Mouse (Mus musculus) hindbrain, embryonic 13.5 days (tissue): Measurements from ENCODE around the gene Hist1h1d. TPM values are rescaled to one million over a fixed set of nuclear protein-coding genes. Genes with fewer than 3 reads are reported as not detected.
"Not testable (repeated sequence)": the region's sequence is repeated elsewhere in the genome, so short reads cannot be mapped to it uniquely, and the experiment has no call there.

Experiments used
- ATAC-seq: fragments of 200-750 bp; cut with Nextera tagmentation; 2 replicates; pipeline ENCODE4 v1.8.0; 2017; ENCODE audit warnings: moderate TSS enrichment; ENCODE audit not compliant: low FRiP score
- H3K27ac ChIP-seq: fragments of 300-500 bp; sonication (generic); 2 replicates; pipeline ENCODE4 v1.5.1; 2015; ENCODE audit warnings: inconsistent platforms, mild to moderate bottlenecking, moderate library complexity
- H3K27me3 ChIP-seq: fragments of 300-500 bp; sonication (generic); 2 replicates; pipeline ENCODE4 v1.6.1; 2015; ENCODE audit warnings: mild to moderate bottlenecking, inconsistent platforms
- H3K36me3 ChIP-seq: fragments of 300-500 bp; sonication (generic); 2 replicates; pipeline ENCODE4 v1.6.1; 2015; ENCODE audit warnings: mild to moderate bottlenecking, inconsistent platforms
- H3K4me1 ChIP-seq: fragments of 300-500 bp; sonication (generic); replicated peaks from 2 replicates; pipeline ENCODE4 v1.6.1; 2015; ENCODE audit warnings: inconsistent platforms
- H3K4me2 ChIP-seq: fragments of 300-500 bp; sonication (generic); 2 replicates; pipeline ENCODE4 v1.6.1; 2015; ENCODE audit warnings: inconsistent platforms, mild to moderate bottlenecking, moderate library complexity
- H3K4me3 ChIP-seq: fragments of 300-500 bp; sonication (generic); 2 replicates; pipeline ENCODE4 v1.5.1; 2015; ENCODE audit warnings: mild to moderate bottlenecking, inconsistent platforms
- H3K9ac ChIP-seq: fragments of 300-500 bp; sonication (generic); 2 replicates; pipeline ENCODE4 v1.6.1; 2015; ENCODE audit warnings: mild to moderate bottlenecking, inconsistent platforms
- H3K9me3 ChIP-seq: fragments of 300-500 bp; sonication (generic); 2 replicates; pipeline ENCODE4 v1.6.1; 2016; ENCODE audit warnings: inconsistent platforms
- WGBS: fragments of 180-500 bp; shearing (Covaris S2); methylation state at CpG from one replicate; pipeline ENCODE4 v1.1.7; 2015; 5-methylcytosine and 5-hydroxymethylcytosine counted together
- polyA plus RNA-seq: library from polyadenylated mRNA; unstranded; fragments of >200 nt; fragmentation: Nextera tagmentation; extraction: Ambion mirVana; gene quantifications from 2 replicates; pipeline ENCODE4 v1.2.1, GENCODE M21; 2015

Hist1h1d gene
- polyA plus RNA-seq, 1 experiment from 2014 or later: 0.10 TPM

DNA sequence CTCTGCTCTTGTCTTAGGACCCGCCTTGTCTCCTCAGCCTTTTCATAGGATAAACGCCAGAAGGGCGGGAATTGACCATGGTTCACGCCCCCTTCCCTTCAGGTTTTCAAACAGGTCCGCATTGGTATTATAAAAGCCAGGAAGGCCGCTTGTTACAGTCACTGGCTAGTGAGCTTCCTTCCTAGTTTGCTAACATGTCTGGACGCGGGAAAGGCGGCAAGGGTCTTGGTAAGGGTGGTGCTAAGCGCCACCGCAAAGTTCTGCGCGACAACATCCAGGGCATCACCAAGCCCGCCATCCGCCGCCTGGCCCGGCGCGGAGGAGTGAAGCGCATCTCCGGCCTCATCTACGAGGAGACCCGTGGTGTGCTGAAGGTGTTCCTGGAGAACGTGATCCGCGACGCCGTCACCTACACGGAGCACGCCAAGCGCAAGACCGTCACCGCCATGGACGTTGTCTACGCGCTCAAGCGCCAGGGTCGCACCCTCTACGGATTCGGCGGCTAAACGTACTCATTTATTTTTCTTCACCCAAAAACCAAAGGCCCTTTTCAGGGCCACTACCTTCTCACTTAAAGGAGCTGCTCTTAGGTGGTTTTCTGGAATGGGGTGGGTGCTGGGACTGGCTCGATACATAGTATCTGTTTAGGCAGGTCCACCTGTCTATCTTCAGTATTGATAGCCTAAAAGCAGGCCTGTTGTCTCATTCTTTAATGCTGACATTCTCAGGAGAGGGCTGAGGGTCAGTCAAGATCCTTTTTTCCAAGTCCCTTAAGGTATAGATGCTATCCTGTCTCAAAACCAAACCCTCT, 28.6 kb downstream of the Hist1h1d start, which contains the start of gene Hist1h4d:
Gene Hist1h4d (plus strand): TSS at position 191 of the 811 bp plus-strand sequence.
- peak; percentile 91 for ATAC-seq
- H3K9ac ChIP-seq: peak within 1 kb of the TSS; percentile 79
- H3K9me3 ChIP-seq: no peaks in the 10 kb centered on the region
- H3K27me3 ChIP-seq: no peaks in the 10 kb centered on the region
- peak within 1 kb of the TSS; percentile 50 for H3K4me3 ChIP-seq
- peaks cover 37% of the 10 kb centered on the region for H3K4me1 ChIP-seq
- peak within 1 kb of the TSS; percentile 89 for H3K27ac ChIP-seq
- H3K36me3 ChIP-seq: no peaks in the 10 kb centered on the region
- H3K4me2 ChIP-seq: peak within 1 kb of the TSS; percentile 92
- under 1% methylated on average over 43 of the region's 43 CpGs for WGBS

DNA sequence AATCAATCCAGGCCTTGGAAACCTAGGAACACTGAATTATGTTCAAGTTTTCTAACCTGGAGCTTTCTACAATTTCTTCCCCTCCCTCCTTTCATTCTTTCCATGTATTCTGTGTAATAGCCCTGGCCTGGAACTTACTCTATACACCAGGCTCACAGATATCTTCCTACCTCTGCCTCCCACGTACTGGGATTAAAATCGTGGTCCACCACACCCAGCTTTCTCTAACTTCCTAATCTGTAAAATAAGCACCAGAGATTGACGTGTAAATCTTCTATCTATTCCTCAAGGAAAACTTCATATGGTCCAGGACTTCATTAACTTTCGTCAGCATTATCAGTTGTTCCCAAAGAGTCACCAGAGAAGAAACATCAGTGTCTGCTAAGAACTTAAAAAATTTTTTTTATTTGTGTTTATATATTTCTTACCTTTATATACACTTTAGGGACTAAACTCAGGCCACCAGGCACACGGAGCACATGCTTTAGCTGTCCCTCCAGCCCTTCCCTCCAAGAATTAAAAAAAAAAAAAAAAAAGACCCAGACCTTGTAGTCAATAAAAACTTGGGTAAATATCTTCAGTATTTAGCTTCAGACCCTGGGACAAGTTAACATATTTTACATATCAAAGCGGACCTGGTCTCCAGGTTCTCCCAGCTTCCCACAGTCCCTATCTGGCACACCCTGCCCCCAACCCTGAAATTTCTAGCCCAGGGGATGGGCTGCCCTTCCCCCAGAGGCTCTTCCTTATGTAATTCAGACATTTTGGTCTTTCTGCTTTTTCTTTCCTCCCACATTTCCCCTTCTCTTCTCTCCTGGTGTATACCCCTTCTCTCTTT, 29.4 kb downstream of the Hist1h1d start:
- Histone ChIP-seq H3K36me3 (no peaks in the 10 kb centered on the region), H3K27ac (peak overlapping the region; percentile 89), H3K4me2 (peak overlapping the region; percentile 92), H3K9me3 (no peaks in the 10 kb centered on the region), H3K4me3 (peak overlapping the region; percentile 50), H3K9ac (peak overlapping the region; percentile 79), H3K27me3 (no peaks in the 10 kb centered on the region), H3K4me1 (peaks cover 32% of the 10 kb centered on the region)
- 6% methylated on average over 6 of the region's 6 CpGs for WGBS
- ATAC-seq: no peak

DNA sequence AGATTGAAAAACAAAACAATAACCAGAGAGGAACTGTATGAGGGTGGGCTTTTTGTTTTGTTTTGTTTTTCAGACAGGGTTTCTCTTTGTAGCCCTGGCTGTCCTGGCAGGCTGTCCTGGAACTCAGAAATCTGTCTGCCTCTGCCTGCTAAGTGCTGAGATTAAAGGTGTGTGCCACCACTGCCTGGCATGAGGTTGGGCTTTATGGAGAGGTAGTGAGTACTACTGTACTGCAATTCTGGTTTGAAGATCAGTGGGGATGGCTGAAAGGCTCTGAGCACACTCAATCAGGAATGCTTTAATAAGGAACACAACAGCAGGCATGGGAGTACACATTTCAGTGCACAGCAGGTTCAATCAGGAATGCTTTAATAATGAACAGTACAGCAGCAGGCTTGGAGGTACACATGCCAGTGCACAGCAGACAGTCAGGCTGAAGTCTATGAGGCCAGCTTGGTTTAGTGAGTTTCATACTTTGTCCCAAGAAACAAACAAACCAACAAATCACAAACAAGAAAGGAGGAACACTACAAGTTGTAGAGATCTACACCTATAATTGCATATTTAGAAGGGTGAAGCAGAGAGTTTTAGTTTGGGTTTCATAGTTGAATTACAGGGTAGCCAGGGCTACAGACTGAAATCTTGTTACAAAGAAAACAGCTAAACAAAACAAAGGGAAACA, 30.5 kb downstream of the Hist1h1d start:
- H3K36me3 ChIP-seq: no peaks in the 10 kb centered on the region
- ATAC-seq: no peak
- H3K9me3 ChIP-seq: no peaks in the 10 kb centered on the region
- H3K27ac ChIP-seq: peak overlapping the region; percentile 31; the same call in 1 of the 2 replicates
- peaks cover 32% of the 10 kb centered on the region for H3K4me1 ChIP-seq
- H3K4me2 ChIP-seq: peak overlapping the region; percentile 82; the same call in 1 of the 2 replicates
- H3K27me3 ChIP-seq: no peaks in the 10 kb centered on the region
- H3K4me3 ChIP-seq: no peak overlapping the region
- H3K9ac ChIP-seq: no peak overlapping the region

DNA sequence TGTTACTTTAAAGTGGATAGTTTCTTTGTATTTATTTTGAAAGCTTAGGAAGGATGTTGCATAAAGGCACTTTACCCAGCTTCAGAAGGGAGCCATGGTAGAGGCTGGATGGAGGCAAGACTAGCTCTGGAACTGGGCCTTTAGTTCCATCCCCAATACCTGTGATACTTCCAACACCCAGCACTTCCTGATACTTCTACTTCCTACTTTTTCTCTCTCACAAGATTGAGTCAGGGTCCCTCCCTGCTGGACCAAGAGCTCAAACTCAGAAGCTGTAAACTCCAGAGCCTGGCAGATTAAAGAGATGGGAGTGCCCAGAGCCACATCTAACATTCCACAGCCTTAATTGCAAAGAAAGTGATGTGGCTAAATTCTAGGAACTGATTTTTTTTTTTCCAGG, 31.3 kb downstream of the Hist1h1d start:
- peak overlapping the region; percentile 82 for H3K4me2 ChIP-seq
- H3K9ac ChIP-seq: peak overlapping the region; percentile 80
- no peaks in the 10 kb centered on the region for H3K36me3 ChIP-seq
- peak overlapping the region; percentile 47 for H3K4me3 ChIP-seq
- H3K27ac ChIP-seq: peak overlapping the region; percentile 95
- H3K27me3 ChIP-seq: no peaks in the 10 kb centered on the region
- no peaks in the 10 kb centered on the region for H3K9me3 ChIP-seq
- peaks cover 32% of the 10 kb centered on the region for H3K4me1 ChIP-seq
- no peak for ATAC-seq

DNA sequence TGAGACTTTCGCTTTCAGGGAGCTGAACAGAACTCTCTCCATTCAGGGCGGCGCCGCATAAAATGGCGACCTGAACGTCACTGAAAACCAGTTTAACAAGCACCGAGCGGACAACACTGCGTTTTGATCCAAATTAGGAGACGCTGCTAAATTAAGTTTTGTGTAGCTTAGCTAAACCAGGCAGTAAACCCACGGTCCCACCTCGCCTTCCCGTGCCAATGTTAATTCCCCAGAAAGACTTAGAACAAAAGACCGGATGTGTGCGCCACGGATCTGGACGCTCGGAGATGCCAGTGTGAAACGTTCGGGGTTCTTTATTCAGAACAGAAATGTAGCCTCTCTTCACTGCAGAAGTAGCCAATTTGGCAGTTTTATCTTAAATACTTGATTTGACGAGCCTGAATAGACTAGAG, 32.0 kb downstream of the Hist1h1d start:
- Histone ChIP-seq H3K36me3 (no peaks in the 10 kb centered on the region), H3K4me2 (peak overlapping the region; percentile 82), H3K27me3 (no peaks in the 10 kb centered on the region), H3K4me3 (peak overlapping the region; percentile 47), H3K27ac (peak overlapping the region; percentile 95), H3K9ac (peak overlapping the region; percentile 80), H3K9me3 (no peaks in the 10 kb centered on the region), H3K4me1 (peaks cover 32% of the 10 kb centered on the region)
- ATAC-seq: peak; percentile 2; the same call in 1 of the 2 replicates
- under 1% methylated on average over 21 of the region's 21 CpGs for WGBS

DNA sequence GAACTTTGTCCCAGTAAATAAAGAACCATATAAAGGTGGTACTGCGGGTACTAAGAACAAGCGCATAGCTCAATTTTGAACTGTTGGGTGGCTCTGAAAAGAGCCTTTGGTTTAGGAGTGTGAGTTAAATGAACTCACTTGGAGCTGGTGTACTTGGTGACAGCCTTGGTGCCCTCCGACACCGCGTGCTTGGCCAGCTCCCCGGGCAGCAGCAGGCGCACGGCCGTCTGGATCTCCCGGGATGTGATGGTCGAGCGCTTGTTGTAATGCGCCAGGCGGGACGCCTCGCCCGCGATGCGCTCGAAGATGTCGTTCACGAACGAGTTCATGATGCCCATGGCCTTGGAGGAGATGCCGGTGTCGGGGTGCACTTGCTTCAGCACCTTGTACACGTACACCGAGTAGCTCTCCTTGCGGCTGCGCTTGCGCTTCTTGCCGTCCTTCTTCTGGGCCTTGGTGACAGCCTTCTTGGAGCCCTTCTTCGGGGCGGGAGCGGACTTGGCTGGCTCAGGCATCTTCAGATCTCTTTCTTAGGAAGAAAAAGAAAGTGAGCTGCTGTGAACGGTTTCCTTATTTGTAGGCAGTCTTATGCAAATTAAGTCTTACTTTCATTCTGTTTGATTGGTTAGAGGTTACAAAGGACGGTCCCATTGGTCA, 32.5 kb downstream of the Hist1h1d start:
- WGBS: under 1% methylated on average over 33 of the region's 36 CpGs
- H3K9ac ChIP-seq: peak overlapping the region; percentile 80
- H3K27ac ChIP-seq: peak overlapping the region; percentile 95
- not testable (repeated sequence) for H3K36me3 ChIP-seq, H3K9me3 ChIP-seq, H3K27me3 ChIP-seq
- ATAC-seq: peak; percentile 90
- H3K4me1 ChIP-seq: peaks cover 32% of the 10 kb centered on the region
- H3K4me2 ChIP-seq: peak overlapping the region; percentile 82
- H3K4me3 ChIP-seq: peak overlapping the region; percentile 47

DNA sequence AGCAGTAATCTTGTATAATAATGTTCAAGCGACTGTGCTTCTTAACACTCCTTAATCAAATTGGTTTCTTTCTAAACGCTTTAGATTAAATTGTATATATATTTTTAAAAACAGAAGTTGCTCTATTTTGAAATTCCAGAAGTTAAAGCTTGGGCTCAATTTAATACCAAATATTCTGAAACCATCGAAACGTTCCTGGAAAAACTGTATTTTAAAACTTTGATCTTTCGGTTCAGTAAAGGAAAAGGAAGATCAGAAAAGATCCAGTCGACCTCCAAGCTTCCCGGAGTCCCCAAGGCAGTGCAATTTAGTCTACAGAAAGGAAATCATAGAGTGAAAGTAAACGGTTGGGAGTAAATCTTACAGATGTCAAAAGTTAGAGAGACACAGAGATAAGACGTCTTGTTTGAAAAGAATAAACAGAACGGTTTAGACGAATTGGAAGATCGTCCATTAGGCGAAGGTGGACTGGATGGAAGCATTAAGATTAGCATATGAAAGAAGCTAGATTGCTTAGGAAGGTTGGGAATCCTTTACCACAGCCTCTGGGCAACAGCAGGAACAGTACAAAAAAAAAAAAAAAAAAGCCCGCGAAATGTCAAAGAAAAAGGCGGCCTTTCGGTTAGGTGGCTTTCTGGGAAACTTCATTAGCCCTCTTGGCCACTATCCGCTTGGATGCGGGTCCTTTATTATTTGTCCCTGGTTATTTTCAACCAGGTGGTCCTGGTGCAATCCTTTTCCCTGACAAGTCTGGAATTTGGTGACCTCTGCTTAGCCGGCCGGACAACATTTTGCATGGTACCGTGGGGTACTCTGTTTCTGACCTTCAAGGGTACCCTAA, 33.3 kb downstream of the Hist1h1d start:
- H3K36me3 ChIP-seq: no peaks in the 10 kb centered on the region
- WGBS: 2% methylated on average over 22 of the region's 22 CpGs

DNA sequence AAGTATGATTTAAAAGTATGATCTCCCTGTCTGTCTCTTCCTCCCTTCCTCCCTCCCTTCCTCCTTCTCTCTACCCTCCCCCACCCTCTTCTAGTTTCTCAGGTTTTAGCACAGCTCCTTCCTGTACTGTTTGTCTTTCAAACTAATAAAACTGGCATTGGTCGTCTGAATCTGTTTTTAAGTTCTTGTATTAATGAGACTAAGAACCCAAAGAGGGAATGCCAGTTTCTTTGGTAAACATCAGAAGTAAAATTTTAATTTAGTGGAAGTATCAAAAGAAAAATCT, 33.8 kb downstream of the Hist1h1d start:
- Histone ChIP-seq H3K4me2 (peak overlapping the region; percentile 82), H3K27me3 (no peaks in the 10 kb centered on the region), H3K9ac (peak overlapping the region; percentile 55), H3K36me3 (no peaks in the 10 kb centered on the region), H3K27ac (peak overlapping the region; percentile 0; the same call in 1 of the 2 replicates), H3K9me3 (no peaks in the 10 kb centered on the region), H3K4me1 (peaks cover 29% of the 10 kb centered on the region), H3K4me3 (peak overlapping the region; percentile 47)
- 9% methylated on average over 1 of the region's 1 CpGs for WGBS
- no peak for ATAC-seq

More for the DNA sequence above, 33.3 kb downstream of the Hist1h1d start:
- no peaks in the 10 kb centered on the region for H3K9me3 ChIP-seq
- peak overlapping the region; percentile 81 for H3K27ac ChIP-seq
- peak overlapping the region; percentile 82 for H3K4me2 ChIP-seq
- H3K9ac ChIP-seq: peak overlapping the region; percentile 55
- peaks cover 32% of the 10 kb centered on the region for H3K4me1 ChIP-seq
- H3K4me3 ChIP-seq: peak overlapping the region; percentile 47
- no peak for ATAC-seq
- no peaks in the 10 kb centered on the region for H3K27me3 ChIP-seq

DNA sequence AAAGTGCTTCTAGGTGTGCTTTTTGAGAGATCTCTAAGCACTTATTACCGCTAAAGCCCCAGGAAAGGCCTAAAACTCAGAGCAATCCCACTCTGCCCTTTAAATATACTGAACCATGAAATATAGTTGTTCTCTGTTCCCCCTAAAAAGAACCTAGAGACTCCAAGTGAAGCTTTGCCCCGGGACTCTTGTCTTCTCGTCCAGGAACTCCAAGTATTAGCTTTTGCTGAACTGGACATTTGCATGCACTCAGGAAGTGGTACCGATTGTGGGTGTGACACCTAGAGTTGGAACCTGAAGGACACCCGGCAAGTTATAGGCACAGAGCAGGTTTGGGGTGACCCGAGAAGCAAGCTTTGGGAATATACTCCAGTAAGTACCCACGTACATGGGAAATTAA, 38.1 kb downstream of the Hist1h1d start:
- Histone ChIP-seq H3K36me3 (no peaks in the 10 kb centered on the region), H3K9me3 (no peaks in the 10 kb centered on the region), H3K9ac (no peak overlapping the region), H3K4me2 (no peak overlapping the region), H3K27ac (no peak overlapping the region), H3K4me1 (peaks cover 6% of the 10 kb centered on the region), H3K4me3 (no peak overlapping the region), H3K27me3 (no peaks in the 10 kb centered on the region)
- 94% methylated on average over 7 of the region's 7 CpGs for WGBS
- no peak for ATAC-seq

DNA sequence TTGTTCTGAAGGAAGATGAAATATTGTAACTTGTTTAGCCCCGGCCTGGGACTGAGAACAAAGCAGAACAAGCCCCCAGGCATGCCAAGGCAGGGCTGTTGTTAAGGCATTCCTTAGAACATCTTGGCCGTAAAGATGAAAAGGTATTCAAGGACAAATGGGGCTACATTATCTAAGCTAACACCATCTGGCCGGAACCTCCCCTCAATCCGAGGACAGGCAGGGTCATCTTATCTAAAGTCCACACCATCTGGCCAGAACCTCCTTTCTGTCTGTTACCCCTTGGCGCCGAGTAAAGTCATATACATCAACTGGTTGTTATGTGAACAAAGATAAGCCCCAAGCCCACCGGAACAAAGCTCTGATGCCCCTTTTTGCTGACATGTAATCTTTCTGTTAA, 38.8 kb downstream of the Hist1h1d start:
- not testable (repeated sequence) for H3K9ac ChIP-seq, H3K4me2 ChIP-seq, H3K4me1 ChIP-seq, ATAC-seq, H3K36me3 ChIP-seq, H3K4me3 ChIP-seq, H3K9me3 ChIP-seq, H3K27me3 ChIP-seq, H3K27ac ChIP-seq
- 90% methylated on average over 7 of the region's 7 CpGs for WGBS

DNA sequence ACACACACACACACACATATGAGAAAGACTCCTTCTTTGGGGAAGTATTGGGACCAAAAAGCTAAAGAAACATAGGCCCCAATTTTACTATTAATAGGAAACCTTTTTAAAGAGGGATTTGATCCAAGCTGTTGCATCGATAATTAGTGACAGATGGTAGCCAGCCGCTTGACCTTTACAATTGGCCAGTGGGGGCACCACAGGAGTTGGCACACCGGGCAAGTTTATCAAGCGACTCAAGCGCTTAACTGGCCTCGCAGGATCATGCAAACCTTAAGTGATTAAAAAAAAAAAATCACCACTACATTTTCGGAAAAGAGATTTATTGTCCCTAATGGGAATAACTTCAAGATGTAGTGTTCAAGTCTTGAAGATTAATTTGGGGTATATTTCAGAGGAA, 39.6 kb downstream of the Hist1h1d start:
- ATAC-seq: no peak
- Histone ChIP-seq H3K27me3 (no peaks in the 10 kb centered on the region), H3K9me3 (no peaks in the 10 kb centered on the region), H3K27ac (no peak overlapping the region), H3K4me3 (no peak overlapping the region), H3K9ac (no peak overlapping the region), H3K36me3 (no peaks in the 10 kb centered on the region), H3K4me1 (no peaks in the 10 kb centered on the region), H3K4me2 (no peak overlapping the region)
- 90% methylated on average over 7 of the region's 7 CpGs for WGBS
